Comparison of ENCODE assay signal across 21 mouse cellular contexts in genomic region chr14:61703916-61704315, GRCm38 (mm10).
A peak's percentile ranks its signal among the peaks of the same experiment; 100 is the strongest.
DNase-seq lines count a peak whose midpoint lies in the region.
"Had no signal": no experiment of that assay in that cellular context is flagged by ENCODE, and none has a peak within 500 bp of the region (broad histone marks: within the 10 kb centered on the region; RNA-seq: fewer than 3 reads in every experiment).

No protein-coding gene starts in this region.

- no peak overlapping the region for H3K27ac ChIP-seq in heart, embryonic 10.5 days
- H3K27ac ChIP-seq: embryonic facial prominence, embryonic 10.5 days; embryonic facial prominence, embryonic 12.5 days; forebrain, embryonic 13.5 days; forebrain, embryonic 15.5 days had no signal

- DNase-seq in cerebellum, postnatal 10 days: peak; percentile 47 to 68
- DNase-seq in cerebellum, adult 8-10 months: no peak
- DNase-seq in heart, adult 11 months: peak; percentile 25
- no peak for DNase-seq in heart, embryonic 10.5 days (ENCODE audit: low spot score)
- DNase-seq in retina, embryonic 14.5 days (ENCODE audit: low spot score): peak; percentile 43
- no peak for DNase-seq in retina, postnatal 1 day
- DNase-seq: adrenal gland, adult 8-10 months; adrenal gland, postnatal 14 days; adrenal gland, postnatal 36 days; B cell, adult 2 months; cerebellum, adult 18-20 months; cerebellum, adult 9-10 months; cerebellum, postnatal 25 days; forebrain, postnatal 0 days had no signal

- H3K4me3 ChIP-seq in heart, embryonic 10.5 days: no peak overlapping the region
- H3K4me3 ChIP-seq: embryonic facial prominence, embryonic 10.5 days; embryonic facial prominence, embryonic 12.5 days; forebrain, embryonic 13.5 days; forebrain, embryonic 15.5 days had no signal

- no peaks in the 10 kb centered on the region for H3K4me1 ChIP-seq in heart, embryonic 10.5 days

- no peaks in the 10 kb centered on the region for H3K9me3 ChIP-seq in heart, embryonic 10.5 days
- H3K9me3 ChIP-seq: embryonic facial prominence, embryonic 10.5 days; embryonic facial prominence, embryonic 12.5 days; forebrain, embryonic 13.5 days; forebrain, embryonic 15.5 days; G1E had no signal

- no peaks in the 10 kb centered on the region for H3K36me3 ChIP-seq in heart, embryonic 10.5 days
- H3K36me3 ChIP-seq: embryonic facial prominence, embryonic 10.5 days; embryonic facial prominence, embryonic 12.5 days; forebrain, embryonic 15.5 days; G1E had no signal

- WGBS in heart, embryonic 10.5 days: 79% methylated on average over 3 of the region's 3 CpGs

- H3K27me3 ChIP-seq in heart, embryonic 10.5 days (ENCODE audit: insufficient read depth, poor library complexity, severe bottlenecking): no peaks in the 10 kb centered on the region
- H3K27me3 ChIP-seq: CH12.LX; embryonic facial prominence, embryonic 12.5 days; forebrain, embryonic 13.5 days; forebrain, embryonic 15.5 days; Patski had no signal

Comparison
In these comparisons a context has a peak if more than half of its experiments do, and no peak if none do; other contexts are left out.
1. DNase-seq: peak in cerebellum, postnatal 10 days (2 of 2), heart, adult 11 months (single experiment) and retina, embryonic 14.5 days (single experiment); none in cerebellum, adult 8-10 months (single experiment), heart, embryonic 10.5 days (single experiment) and retina, postnatal 1 day (single experiment).